Mouse (Mus musculus): ENCODE data around the gene Olfr370. TPM values are rescaled to one million over a fixed set of nuclear protein-coding genes. Genes with fewer than 3 reads are reported as not detected.
"Not testable (repeated sequence)": the region's sequence is repeated elsewhere in the genome, so short reads cannot be mapped to it uniquely, and the experiment has no call there.

Gene Olfr370
- total and polyA plus RNA-seq, 2 experiments from 2014 or later, result not detected

DNA sequence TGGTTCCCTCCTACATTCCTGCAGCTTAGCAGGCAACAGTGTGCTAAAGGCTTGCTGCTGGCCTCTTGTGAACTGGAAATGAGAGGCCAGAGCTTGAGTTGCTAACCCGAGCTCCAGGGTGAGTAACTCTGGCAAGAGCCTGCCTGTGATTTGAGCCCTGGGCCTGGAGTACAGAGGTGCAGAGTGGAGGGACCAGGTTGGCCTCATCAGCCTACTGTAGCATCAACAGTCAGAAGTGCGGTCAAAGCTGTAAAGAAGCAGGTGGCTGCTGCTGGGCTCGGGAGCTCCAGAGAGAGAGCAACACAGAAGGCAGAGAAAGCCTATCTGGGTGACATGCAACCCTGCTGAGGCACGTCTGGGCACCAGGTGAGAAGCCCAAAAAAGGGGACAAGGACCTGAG, 33.6 kb downstream of the Olfr370 start:
- H3K9ac ChIP-seq, result no peak overlapping the region
- H3K27me3 ChIP-seq (ENCODE audit: insufficient read depth, low read length), result no peaks in the 10 kb centered on the region
- WGBS, result 76% methylated on average over 4 of the region's 4 CpGs
- peaks cover 38% of the 10 kb centered on the region for H3K36me3 ChIP-seq (ENCODE audit: insufficient read depth)
- ATAC-seq, result no peak
- H3K27ac ChIP-seq (ENCODE audit: low read depth, low read length), result no peak overlapping the region
- peaks cover 6% of the 10 kb centered on the region; the same call in 1 of the 2 replicates for H3K4me1 ChIP-seq (ENCODE audit: insufficient read depth)
- H3K9me3 ChIP-seq (ENCODE audit: low read length), result no peaks in the 10 kb centered on the region
- H3K4me3 ChIP-seq (ENCODE audit: low read depth, low read length), result no peak overlapping the region
- no peak for TF ChIP-seq CTCF (IDR thresholded peaks at IDR 0.05; ENCODE audit: low read depth)
- DNase-seq, result no peak
- no peak overlapping the region for H3K4me2 ChIP-seq (ENCODE audit: low read depth)

DNA sequence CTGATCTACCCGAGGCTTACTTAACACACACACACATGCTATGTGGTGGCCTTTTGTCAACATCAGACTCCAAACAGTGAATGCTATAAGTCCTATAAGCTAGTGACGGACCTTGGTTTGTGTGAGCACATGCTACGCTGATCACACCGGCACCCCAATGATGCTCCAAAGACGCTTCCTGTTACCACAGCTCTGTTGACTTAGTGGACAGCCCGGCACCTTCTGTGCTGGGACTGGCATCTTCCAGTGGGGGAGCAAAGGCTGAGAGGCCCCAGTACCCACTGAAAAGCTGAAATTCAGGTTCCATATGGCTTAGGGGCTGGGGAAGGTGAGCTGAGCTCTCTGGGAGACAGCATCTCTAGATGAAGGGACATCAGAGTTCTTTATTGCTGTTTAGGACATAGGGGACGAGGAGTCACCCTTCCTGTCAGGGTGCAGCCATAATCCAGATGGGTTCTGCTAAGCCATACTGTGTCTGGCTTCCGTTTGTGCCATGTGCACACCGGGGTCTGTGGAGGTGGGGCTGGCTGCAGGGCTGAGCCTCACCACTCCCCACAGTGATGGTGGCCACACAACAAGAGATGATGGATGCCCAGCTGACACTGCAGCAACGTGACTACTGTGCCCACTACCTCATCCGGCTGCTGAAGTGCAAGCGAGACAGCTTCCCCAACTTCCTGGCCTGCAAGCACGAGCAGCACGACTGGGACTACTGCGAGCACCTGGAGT, 34.9 kb downstream of the Olfr370 start:
- Histone ChIP-seq H3K27ac (ENCODE audit: low read depth, low read length) (no peak overlapping the region), H3K9ac (no peak overlapping the region), H3K4me2 (ENCODE audit: low read depth) (no peak overlapping the region), H3K4me3 (ENCODE audit: low read depth, low read length) (no peak overlapping the region), H3K36me3 (ENCODE audit: insufficient read depth) (peaks cover 38% of the 10 kb centered on the region), H3K27me3 (ENCODE audit: insufficient read depth, low read length) (no peaks in the 10 kb centered on the region), H3K4me1 (ENCODE audit: insufficient read depth) (peaks cover 6% of the 10 kb centered on the region; the same call in 1 of the 2 replicates), H3K9me3 (ENCODE audit: low read length) (no peaks in the 10 kb centered on the region)
- WGBS, result 87% methylated on average over 15 of the region's 15 CpGs
- no peak for TF ChIP-seq CTCF (IDR thresholded peaks at IDR 0.05; ENCODE audit: low read depth)
- ATAC-seq, result no peak
- DNase-seq, result no peak

- H3K9ac ChIP-seq; H3K27ac ChIP-seq (ENCODE audit: low read depth, low read length); H3K27me3 ChIP-seq (ENCODE audit: insufficient read depth, low read length); H3K4me2 ChIP-seq (ENCODE audit: low read depth); H3K9me3 ChIP-seq (ENCODE audit: low read length); H3K4me3 ChIP-seq (ENCODE audit: low read depth, low read length); ATAC-seq; H3K4me1 ChIP-seq (ENCODE audit: insufficient read depth); DNase-seq: not testable (repeated sequence)
- H3K36me3 ChIP-seq (ENCODE audit: insufficient read depth), result peaks cover 38% of the 10 kb centered on the region
- WGBS, result 95% methylated on average over 7 of the region's 7 CpGs
These were observed 35.4 kb downstream of the Olfr370 start for GRCm38 (mm10) chr8:83571001-83571340.

- 93% methylated on average over 10 of the region's 10 CpGs for WGBS
- ATAC-seq (no peak), DNase-seq (no peak)
- no peaks in the 10 kb centered on the region for H3K9me3 ChIP-seq (ENCODE audit: low read length)
- H3K36me3 ChIP-seq (ENCODE audit: insufficient read depth), result peaks cover 38% of the 10 kb centered on the region
- no peak overlapping the region for H3K4me2 ChIP-seq (ENCODE audit: low read depth)
- no peak overlapping the region for H3K27ac ChIP-seq (ENCODE audit: low read depth, low read length)
- H3K4me3 ChIP-seq (ENCODE audit: low read depth, low read length), result no peak overlapping the region
- H3K9ac ChIP-seq, result no peak overlapping the region
- TF ChIP-seq CTCF (IDR thresholded peaks at IDR 0.05; ENCODE audit: low read depth), result no peak
- H3K4me1 ChIP-seq (ENCODE audit: insufficient read depth), result peaks cover 6% of the 10 kb centered on the region; the same call in 1 of the 2 replicates
- no peaks in the 10 kb centered on the region for H3K27me3 ChIP-seq (ENCODE audit: insufficient read depth, low read length)
These were observed 36.2 kb downstream of the Olfr370 start for GRCm38 (mm10) chr8:83571791-83572190.

DNA sequence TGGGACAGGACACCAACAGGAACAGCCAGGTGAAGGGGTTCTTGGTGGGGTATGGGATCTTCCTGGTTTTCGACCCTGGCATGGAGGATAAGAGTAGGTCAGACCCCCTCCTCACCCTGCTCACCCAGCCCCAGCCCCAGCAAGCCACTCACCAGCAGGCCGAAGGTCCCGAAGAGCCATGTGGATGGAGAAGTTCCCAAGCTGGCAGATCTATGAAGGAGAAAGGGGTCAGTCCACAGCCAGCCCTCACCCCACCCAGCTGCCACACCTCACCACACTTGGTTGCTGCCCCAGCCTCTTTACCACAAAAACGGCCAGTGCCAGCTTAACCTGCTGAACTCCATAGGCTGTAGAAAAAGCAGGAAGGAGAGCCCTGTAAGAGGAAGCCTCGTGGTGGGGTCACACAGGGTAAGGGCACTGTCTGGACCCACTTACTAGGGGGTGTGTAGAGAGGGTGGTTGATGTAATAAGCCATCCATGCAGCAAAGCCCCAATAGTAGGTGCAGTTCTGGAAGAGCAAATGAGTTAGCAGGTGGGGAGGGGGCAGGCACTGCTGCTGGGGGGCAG, 36.7 kb downstream of the Olfr370 start:
- Histone ChIP-seq H3K27me3 (ENCODE audit: insufficient read depth, low read length) (no peaks in the 10 kb centered on the region), H3K4me2 (ENCODE audit: low read depth) (no peak overlapping the region), H3K9me3 (ENCODE audit: low read length) (no peaks in the 10 kb centered on the region), H3K27ac (ENCODE audit: low read depth, low read length) (no peak overlapping the region), H3K4me3 (ENCODE audit: low read depth, low read length) (no peak overlapping the region), H3K36me3 (ENCODE audit: insufficient read depth) (peaks cover 38% of the 10 kb centered on the region), H3K4me1 (ENCODE audit: insufficient read depth) (peaks cover 6% of the 10 kb centered on the region; the same call in 1 of the 2 replicates), H3K9ac (no peak overlapping the region)
- no peak for TF ChIP-seq CTCF (IDR thresholded peaks at IDR 0.05; ENCODE audit: low read depth)
- ATAC-seq, result no peak
- 90% methylated on average over 5 of the region's 5 CpGs for WGBS
- no peak for DNase-seq

- Histone ChIP-seq H3K4me1 (ENCODE audit: insufficient read depth) (0 out of 2 replicates have a peak, but pooled peaks cover 3% of the 10 kb centered on the region), H3K27me3 (ENCODE audit: insufficient read depth, low read length) (no peaks in the 10 kb centered on the region), H3K27ac (ENCODE audit: low read depth, low read length) (no peak overlapping the region), H3K9me3 (ENCODE audit: low read length) (no peaks in the 10 kb centered on the region), H3K36me3 (ENCODE audit: insufficient read depth) (peaks cover 38% of the 10 kb centered on the region), H3K4me2 (ENCODE audit: low read depth) (no peak overlapping the region), H3K4me3 (ENCODE audit: low read depth, low read length) (no peak overlapping the region), H3K9ac (no peak overlapping the region)
- no peak for DNase-seq
- ATAC-seq, result no peak
- 84% methylated on average over 18 of the region's 18 CpGs for WGBS
- TF ChIP-seq CTCF (IDR thresholded peaks at IDR 0.05; ENCODE audit: low read depth), result no peak
These were observed 37.7 kb downstream of the Olfr370 start for GRCm38 (mm10) chr8:83573140-83573875.

Measured in forebrain, postnatal 0 days (tissue).